Mouse (Mus musculus): ENCODE measurements at regions not wholly inside any gene's neighbourhood (a gene's known extent, or its start where the extent isn't known, plus 50 kb on each side); places are given as distances from the start of the nearest gene placed in this dataset.

DNA sequence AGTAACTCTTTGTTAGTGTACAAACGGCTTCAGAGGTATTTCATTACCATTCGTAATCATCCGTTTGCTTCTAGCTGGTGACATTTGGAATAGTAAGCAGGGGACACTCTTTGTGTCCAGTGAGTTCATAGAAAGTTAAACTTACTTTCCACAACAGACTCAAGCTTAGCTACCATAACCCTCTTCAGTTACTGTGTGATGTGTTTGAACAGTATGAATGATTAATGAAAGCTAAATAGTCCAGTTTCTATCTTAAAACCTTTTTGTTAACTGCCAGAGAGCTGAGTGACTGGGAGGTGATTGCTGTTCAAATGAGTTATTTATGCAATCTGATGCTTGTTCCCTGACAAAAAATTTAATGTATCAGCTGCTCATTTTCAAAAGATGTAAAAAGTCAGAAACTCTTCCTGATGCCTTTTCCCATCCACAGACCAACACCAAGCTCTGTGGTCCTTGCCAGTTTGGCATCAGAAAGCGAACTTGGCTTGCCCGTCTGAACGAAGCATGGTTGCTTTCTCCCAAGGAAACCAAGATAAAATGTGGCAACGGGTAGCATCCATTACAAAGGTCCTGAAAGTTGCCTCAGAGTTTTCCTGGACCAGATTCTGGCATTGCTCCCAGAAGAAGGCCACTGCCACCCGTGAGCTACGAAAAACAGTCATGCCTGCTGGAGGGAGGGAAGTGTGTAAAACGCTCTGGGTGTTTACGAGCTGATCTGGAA, 491.5 kb downstream of the Sox2 start:
- WGBS: 80% methylated on average over 11 of the region's 11 CpGs
- DNase-seq (ENCODE audit: low spot score): no peak
- no peaks in the 10 kb centered on the region; the same call in 1 of the 2 replicates for H3K9me3 ChIP-seq (ENCODE audit: control insufficient read depth, low read length)
- H3K27me3 ChIP-seq (ENCODE audit: control insufficient read depth, insufficient read depth, low read length): no peaks in the 10 kb centered on the region
- no peak overlapping the region for H3K9ac ChIP-seq (ENCODE audit: low read length)
- H3K4me1 ChIP-seq (replicated peaks; ENCODE audit: control insufficient read depth, insufficient read depth, low read length): no peaks in the 10 kb centered on the region
- no peak overlapping the region for H3K4me2 ChIP-seq (ENCODE audit: low read depth, low read length, severe bottlenecking)
- no peak overlapping the region for H3K4me3 ChIP-seq (ENCODE audit: low read depth, low read length)
- no peak overlapping the region for H3K27ac ChIP-seq (ENCODE audit: low read depth, low read length)
- no peak for ATAC-seq (replicated peaks; ENCODE audit: low FRiP score)
- H3K36me3 ChIP-seq (ENCODE audit: control insufficient read depth, insufficient read depth, low read length): no peaks in the 10 kb centered on the region

DNA sequence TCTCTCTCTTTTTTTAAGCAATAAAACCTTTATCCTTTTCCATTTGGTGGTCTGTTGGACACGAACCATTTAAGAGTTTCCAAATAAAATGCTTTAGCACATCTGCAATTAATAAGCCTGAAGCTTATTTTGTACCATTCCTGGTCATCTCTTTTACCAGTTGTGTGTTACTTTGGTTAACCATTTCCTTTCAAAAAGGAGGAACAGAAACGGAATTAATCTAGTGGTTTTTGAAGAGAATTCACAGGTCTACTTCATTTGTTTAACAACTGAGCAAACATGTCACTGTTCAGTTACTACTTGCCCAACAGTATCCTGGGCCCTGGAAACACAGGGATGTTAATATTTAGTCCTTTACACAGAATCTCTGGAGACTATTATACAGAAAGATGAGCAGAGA, 492.5 kb downstream of the Sox2 start:
- no peak overlapping the region for H3K4me3 ChIP-seq (ENCODE audit: low read depth, low read length)
- no peaks in the 10 kb centered on the region; the same call in 1 of the 2 replicates for H3K9me3 ChIP-seq (ENCODE audit: control insufficient read depth, low read length)
- WGBS: 73% methylated on average over 2 of the region's 2 CpGs
- H3K4me2 ChIP-seq (ENCODE audit: low read depth, low read length, severe bottlenecking): no peak overlapping the region
- H3K9ac ChIP-seq (ENCODE audit: low read length): no peak overlapping the region
- no peak overlapping the region for H3K27ac ChIP-seq (ENCODE audit: low read depth, low read length)
- DNase-seq (ENCODE audit: low spot score) (no peak), ATAC-seq (replicated peaks; ENCODE audit: low FRiP score) (no peak)
- H3K4me1 ChIP-seq (replicated peaks; ENCODE audit: control insufficient read depth, insufficient read depth, low read length): no peaks in the 10 kb centered on the region
- no peaks in the 10 kb centered on the region for H3K36me3 ChIP-seq (ENCODE audit: control insufficient read depth, insufficient read depth, low read length)
- H3K27me3 ChIP-seq (ENCODE audit: control insufficient read depth, insufficient read depth, low read length): no peaks in the 10 kb centered on the region

DNA sequence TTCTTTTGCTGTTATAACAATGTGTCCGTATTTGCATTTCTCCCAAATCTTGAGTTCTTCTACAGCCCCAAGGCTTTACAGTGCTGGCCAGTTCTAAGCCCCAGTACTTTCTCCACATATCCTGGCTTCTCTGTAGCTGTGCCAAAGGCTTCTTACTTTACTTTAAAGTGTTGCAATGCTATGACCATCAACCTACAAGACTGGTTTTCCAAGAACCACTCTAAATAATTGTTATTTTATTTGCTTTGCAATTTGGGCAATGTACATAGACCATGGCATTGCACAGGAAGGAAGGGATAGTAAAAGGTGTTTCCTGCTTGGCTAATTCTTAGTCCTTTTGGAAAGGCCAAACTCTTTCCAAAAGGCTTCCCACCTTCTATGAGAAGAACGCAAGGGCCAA, 495.4 kb downstream of the Sox2 start:
- 93% methylated on average over 2 of the region's 2 CpGs for WGBS
- no peak overlapping the region for H3K9ac ChIP-seq (ENCODE audit: low read length)
- no peaks in the 10 kb centered on the region; the same call in 1 of the 2 replicates for H3K9me3 ChIP-seq (ENCODE audit: control insufficient read depth, low read length)
- H3K27me3 ChIP-seq (ENCODE audit: control insufficient read depth, insufficient read depth, low read length): no peaks in the 10 kb centered on the region
- no peak overlapping the region for H3K4me3 ChIP-seq (ENCODE audit: low read depth, low read length)
- H3K4me1 ChIP-seq (replicated peaks; ENCODE audit: control insufficient read depth, insufficient read depth, low read length): no peaks in the 10 kb centered on the region
- ATAC-seq (replicated peaks; ENCODE audit: low FRiP score): no peak
- no peak overlapping the region for H3K27ac ChIP-seq (ENCODE audit: low read depth, low read length)
- no peaks in the 10 kb centered on the region for H3K36me3 ChIP-seq (ENCODE audit: control insufficient read depth, insufficient read depth, low read length)
- H3K4me2 ChIP-seq (ENCODE audit: low read depth, low read length, severe bottlenecking): no peak overlapping the region
- no peak for DNase-seq (ENCODE audit: low spot score)

DNA sequence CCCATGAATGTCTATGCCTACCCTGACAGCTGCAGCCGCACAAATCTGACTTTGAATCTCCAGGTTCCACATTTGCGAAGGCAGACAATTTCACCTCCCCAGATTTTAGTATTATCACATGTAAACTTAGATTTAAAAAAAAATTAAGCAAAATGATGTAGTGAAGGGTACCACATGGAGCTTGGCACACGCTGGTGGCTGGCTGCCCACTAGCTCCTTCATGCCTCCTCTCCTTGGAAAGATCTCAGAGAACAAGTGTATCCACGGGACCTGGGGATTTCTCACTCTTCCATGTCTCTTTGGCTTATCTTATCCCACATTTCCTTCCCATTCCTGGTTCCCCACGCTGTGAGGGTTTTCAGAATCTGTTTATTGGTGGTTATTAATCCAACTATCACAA, 496.5 kb downstream of the Sox2 start:
- DNase-seq (ENCODE audit: low spot score) (no peak), ATAC-seq (replicated peaks; ENCODE audit: low FRiP score) (no peak)
- no peaks in the 10 kb centered on the region; the same call in 1 of the 2 replicates for H3K9me3 ChIP-seq (ENCODE audit: control insufficient read depth, low read length)
- 87% methylated on average over 5 of the region's 5 CpGs for WGBS
- H3K36me3 ChIP-seq (ENCODE audit: control insufficient read depth, insufficient read depth, low read length): no peaks in the 10 kb centered on the region
- H3K4me2 ChIP-seq (ENCODE audit: low read depth, low read length, severe bottlenecking): no peak overlapping the region
- no peak overlapping the region for H3K4me3 ChIP-seq (ENCODE audit: low read depth, low read length)
- H3K9ac ChIP-seq (ENCODE audit: low read length): no peak overlapping the region
- H3K27me3 ChIP-seq (ENCODE audit: control insufficient read depth, insufficient read depth, low read length): no peaks in the 10 kb centered on the region
- H3K27ac ChIP-seq (ENCODE audit: low read depth, low read length): no peak overlapping the region
- H3K4me1 ChIP-seq (replicated peaks; ENCODE audit: control insufficient read depth, insufficient read depth, low read length): no peaks in the 10 kb centered on the region

DNA sequence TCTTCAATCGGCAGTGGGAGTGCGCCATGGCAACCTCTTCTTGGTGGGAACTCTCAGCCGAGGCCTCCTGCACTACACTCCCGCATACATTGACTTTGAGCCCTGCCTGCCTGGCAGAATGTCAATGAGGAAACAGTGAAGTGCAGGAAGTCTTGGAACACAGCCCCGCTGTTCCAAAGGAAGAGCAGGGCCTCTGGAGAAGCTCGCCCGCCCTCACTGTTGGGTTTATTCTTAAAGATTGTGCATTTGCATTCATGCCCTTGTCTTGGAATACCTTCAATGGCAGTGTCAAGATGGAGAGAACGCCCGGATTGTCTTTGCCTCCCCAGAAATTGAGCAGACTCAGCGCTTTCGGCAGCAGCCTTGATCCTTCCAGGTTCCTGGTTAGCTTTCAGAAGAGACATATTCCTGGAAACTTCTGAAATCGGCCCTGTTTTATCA, 499.1 kb downstream of the Sox2 start:
- no peak overlapping the region for H3K27ac ChIP-seq (ENCODE audit: low read depth, low read length)
- WGBS: 61% methylated on average over 12 of the region's 12 CpGs
- H3K4me2 ChIP-seq (ENCODE audit: low read depth, low read length, severe bottlenecking): no peak overlapping the region
- ATAC-seq (replicated peaks; ENCODE audit: low FRiP score) (no peak), DNase-seq (ENCODE audit: low spot score) (no peak)
- no peaks in the 10 kb centered on the region for H3K27me3 ChIP-seq (ENCODE audit: control insufficient read depth, insufficient read depth, low read length)
- no peaks in the 10 kb centered on the region for H3K36me3 ChIP-seq (ENCODE audit: control insufficient read depth, insufficient read depth, low read length)
- H3K4me3 ChIP-seq (ENCODE audit: low read depth, low read length): no peak overlapping the region
- no peak overlapping the region for H3K9ac ChIP-seq (ENCODE audit: low read length)
- no peaks in the 10 kb centered on the region for H3K4me1 ChIP-seq (replicated peaks; ENCODE audit: control insufficient read depth, insufficient read depth, low read length)
- no peaks in the 10 kb centered on the region; the same call in 1 of the 2 replicates for H3K9me3 ChIP-seq (ENCODE audit: control insufficient read depth, low read length)

DNA sequence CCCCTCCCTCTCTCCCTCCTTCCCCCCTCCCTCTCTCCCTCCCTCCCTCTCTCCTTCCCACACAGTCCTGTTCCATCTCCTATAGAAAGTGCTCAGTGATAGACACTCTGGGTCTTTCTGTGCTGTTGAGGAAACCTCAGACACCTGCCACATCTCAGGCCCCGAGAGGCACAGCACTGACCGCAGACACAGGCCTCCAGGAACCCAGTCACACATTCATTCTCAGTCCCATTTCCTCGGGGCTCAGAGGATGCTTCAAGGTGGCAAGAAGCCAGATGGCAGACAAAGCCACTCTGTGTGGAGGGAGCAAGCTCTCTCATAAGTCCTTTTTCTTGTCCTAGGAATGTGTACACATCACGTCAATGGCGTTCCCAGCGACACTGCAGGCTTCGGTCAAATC, 502.0 kb downstream of the Sox2 start:
- Histone ChIP-seq H3K36me3 (ENCODE audit: control insufficient read depth, insufficient read depth, low read length) (no peaks in the 10 kb centered on the region), H3K4me1 (replicated peaks; ENCODE audit: control insufficient read depth, insufficient read depth, low read length) (no peaks in the 10 kb centered on the region), H3K4me3 (ENCODE audit: low read depth, low read length) (no peak overlapping the region), H3K27me3 (ENCODE audit: control insufficient read depth, insufficient read depth, low read length) (no peaks in the 10 kb centered on the region), H3K9me3 (ENCODE audit: control insufficient read depth, low read length) (no peaks in the 10 kb centered on the region), H3K27ac (ENCODE audit: low read depth, low read length) (no peak overlapping the region), H3K4me2 (ENCODE audit: low read depth, low read length, severe bottlenecking) (no peak overlapping the region), H3K9ac (ENCODE audit: low read length) (no peak overlapping the region)
- no peak for ATAC-seq (replicated peaks; ENCODE audit: low FRiP score)
- WGBS: 86% methylated on average over 7 of the region's 7 CpGs
- DNase-seq (ENCODE audit: low spot score): no peak

DNA sequence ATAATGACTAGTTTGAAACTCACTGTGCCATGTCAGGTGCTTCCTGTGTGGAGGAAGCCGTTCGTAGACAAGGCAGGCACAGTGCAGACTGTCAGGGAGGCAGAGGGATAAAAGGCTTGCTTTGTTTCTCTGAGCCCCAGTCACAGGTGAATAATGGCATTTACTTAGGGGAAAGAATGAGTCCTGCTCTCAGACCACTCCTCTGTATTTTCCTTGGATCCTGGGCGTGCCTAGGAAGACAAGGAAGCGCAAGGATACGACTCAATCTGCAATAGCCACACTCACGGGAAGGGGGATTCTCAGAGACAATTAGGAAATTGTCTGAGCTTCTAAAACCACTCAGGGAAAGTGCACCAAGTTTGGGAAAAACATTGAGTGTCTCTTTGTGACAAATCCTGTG, 504.1 kb downstream of the Sox2 start:
- no peak for ATAC-seq (replicated peaks; ENCODE audit: low FRiP score)
- WGBS: 36% methylated on average over 6 of the region's 6 CpGs
- Histone ChIP-seq H3K4me2 (ENCODE audit: low read depth, low read length, severe bottlenecking) (no peak overlapping the region), H3K9ac (ENCODE audit: low read length) (no peak overlapping the region), H3K36me3 (ENCODE audit: control insufficient read depth, insufficient read depth, low read length) (no peaks in the 10 kb centered on the region), H3K27me3 (ENCODE audit: control insufficient read depth, insufficient read depth, low read length) (no peaks in the 10 kb centered on the region), H3K27ac (ENCODE audit: low read depth, low read length) (no peak overlapping the region), H3K4me3 (ENCODE audit: low read depth, low read length) (no peak overlapping the region), H3K4me1 (replicated peaks; ENCODE audit: control insufficient read depth, insufficient read depth, low read length) (no peaks in the 10 kb centered on the region), H3K9me3 (ENCODE audit: control insufficient read depth, low read length) (no peaks in the 10 kb centered on the region)
- DNase-seq (ENCODE audit: low spot score): no peak

DNA sequence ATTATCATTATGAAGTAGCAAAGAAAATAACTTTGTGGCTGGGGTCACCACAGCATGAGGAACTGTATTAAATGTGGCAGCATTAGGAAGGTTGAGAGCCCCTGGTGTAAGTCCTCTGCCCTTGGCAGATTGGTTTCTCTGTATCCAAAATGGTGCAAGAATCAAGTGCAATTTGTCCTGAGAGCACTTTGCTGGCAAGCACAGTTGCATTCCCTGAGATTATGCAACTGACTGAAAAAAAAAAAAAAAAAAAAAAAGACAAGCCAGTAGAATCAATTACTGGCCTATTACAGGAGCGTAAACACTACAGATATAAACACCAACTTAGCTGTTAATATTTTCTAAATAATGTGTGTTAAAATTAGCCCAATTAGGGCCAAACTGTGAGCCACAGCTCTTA, 518.5 kb downstream of the Sox2 start:
- H3K4me1 ChIP-seq (replicated peaks; ENCODE audit: control insufficient read depth, insufficient read depth, low read length): no peaks in the 10 kb centered on the region
- ATAC-seq (replicated peaks; ENCODE audit: low FRiP score) (no peak), DNase-seq (ENCODE audit: low spot score) (no peak)
- H3K9me3 ChIP-seq (ENCODE audit: control insufficient read depth, low read length): no peaks in the 10 kb centered on the region
- WGBS: 83% methylated on average over 1 of the region's 1 CpGs
- no peaks in the 10 kb centered on the region for H3K36me3 ChIP-seq (ENCODE audit: control insufficient read depth, insufficient read depth, low read length)
- H3K9ac ChIP-seq (ENCODE audit: low read length): no peak overlapping the region
- no peak overlapping the region for H3K27ac ChIP-seq (ENCODE audit: low read depth, low read length)
- H3K4me3 ChIP-seq (ENCODE audit: low read depth, low read length): no peak overlapping the region
- no peaks in the 10 kb centered on the region for H3K27me3 ChIP-seq (ENCODE audit: control insufficient read depth, insufficient read depth, low read length)
- H3K4me2 ChIP-seq (ENCODE audit: low read depth, low read length, severe bottlenecking): no peak overlapping the region

DNA sequence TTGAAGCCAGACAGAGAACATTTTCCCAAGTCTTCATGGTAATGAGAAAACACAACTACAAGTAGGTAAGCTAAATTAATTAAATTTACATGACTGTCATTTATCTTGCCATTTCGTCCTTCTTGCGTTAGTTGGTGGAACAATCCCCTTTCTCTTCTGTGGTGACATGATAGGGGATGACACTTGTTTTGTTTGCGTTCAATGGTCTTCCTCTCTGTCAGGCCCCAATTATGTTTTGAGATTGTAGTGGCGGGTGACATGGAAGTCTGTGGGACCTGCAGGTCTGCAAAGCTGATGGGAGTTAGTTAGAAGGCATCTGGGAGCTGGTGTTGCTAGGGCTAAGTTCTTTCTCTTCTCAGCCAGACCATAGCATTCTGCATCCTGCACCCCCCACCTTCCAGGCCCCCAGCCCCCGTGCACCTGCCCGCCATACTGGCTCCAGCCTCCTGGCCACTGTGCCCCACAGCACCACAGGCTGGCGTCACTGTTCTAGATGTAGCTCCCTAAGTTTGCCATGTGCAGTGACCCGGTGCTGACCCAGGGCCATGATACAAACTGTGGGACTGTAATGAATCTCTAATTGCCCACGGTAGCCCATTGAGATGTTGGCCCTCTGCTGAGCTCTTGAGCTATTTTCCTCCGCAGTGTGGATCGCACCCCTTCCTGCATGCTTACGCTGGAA, 528.7 kb downstream of the Sox2 start:
- Histone ChIP-seq H3K9me3 (ENCODE audit: control insufficient read depth, low read length) (no peaks in the 10 kb centered on the region), H3K36me3 (ENCODE audit: control insufficient read depth, insufficient read depth, low read length) (no peaks in the 10 kb centered on the region), H3K27me3 (ENCODE audit: control insufficient read depth, insufficient read depth, low read length) (no peaks in the 10 kb centered on the region), H3K4me3 (ENCODE audit: low read depth, low read length) (no peak overlapping the region), H3K4me1 (replicated peaks; ENCODE audit: control insufficient read depth, insufficient read depth, low read length) (no peaks in the 10 kb centered on the region), H3K9ac (ENCODE audit: low read length) (no peak overlapping the region), H3K4me2 (ENCODE audit: low read depth, low read length, severe bottlenecking) (no peak overlapping the region), H3K27ac (ENCODE audit: low read depth, low read length) (no peak overlapping the region)
- no peak for DNase-seq (ENCODE audit: low spot score)
- 81% methylated on average over 12 of the region's 12 CpGs for WGBS
- ATAC-seq (replicated peaks; ENCODE audit: low FRiP score): no peak

Measured in forebrain, embryonic 11.5 days (tissue).